Mouse (Mus musculus) hindbrain, embryonic 11.5 days (tissue): ENCODE data around the gene Rassf8. TPM values are rescaled to one million over a fixed set of nuclear protein-coding genes. Genes with fewer than 3 reads are reported as not detected.

Experiments
- ATAC-seq: fragments of 200-750 bp; cut with Nextera tagmentation; 2 replicates; pipeline ENCODE4 v1.8.0; 2017; ENCODE audit warnings: mild to moderate bottlenecking, moderate TSS enrichment, moderate library complexity; ENCODE audit not compliant: low FRiP score
- DNase-seq: peaks from one replicate; pipeline ENCODE4 v3.0.0-alpha.2; 2015; ENCODE audit warnings: low spot score
- H3K27ac ChIP-seq: fragments of 300-500 bp; sonication (generic); 2 replicates; pipeline ENCODE4 v1.5.1; 2014; ENCODE audit warnings: mild to moderate bottlenecking, low read depth, low read length
- H3K27me3 ChIP-seq: fragments of 300-500 bp; sonication (generic); 2 replicates; pipeline ENCODE4 v1.6.1; 2014; ENCODE audit warnings: mild to moderate bottlenecking, low read length, moderate library complexity, mixed read lengths; ENCODE audit not compliant: control insufficient read depth, insufficient read depth
- H3K36me3 ChIP-seq: fragments of 300-500 bp; sonication (generic); 2 replicates; pipeline ENCODE4 v1.6.1; 2014; ENCODE audit warnings: mild to moderate bottlenecking, low read length, moderate library complexity, mixed read lengths; ENCODE audit not compliant: control insufficient read depth, insufficient read depth
- H3K4me1 ChIP-seq: fragments of 300-500 bp; sonication (generic); replicated peaks from 2 replicates; pipeline ENCODE4 v1.6.1; 2014; ENCODE audit warnings: low read length, mixed read lengths; ENCODE audit not compliant: control insufficient read depth, insufficient read depth
- H3K4me2 ChIP-seq: fragments of 300-500 bp; sonication (generic); replicated peaks from 2 replicates; pipeline ENCODE4 v1.6.1; 2014; ENCODE audit warnings: mild to moderate bottlenecking, low read depth, low read length
- H3K4me3 ChIP-seq: fragments of 300-500 bp; sonication (generic); 2 replicates; pipeline ENCODE4 v1.5.1; 2014; ENCODE audit warnings: low read depth, low read length
- H3K9ac ChIP-seq: fragments of 300-500 bp; sonication (generic); 2 replicates; pipeline ENCODE4 v1.6.1; 2014; ENCODE audit warnings: low read depth, low read length
- H3K9me3 ChIP-seq: fragments of 300-500 bp; sonication (generic); 2 replicates; pipeline ENCODE4 v1.6.1; 2016; ENCODE audit warnings: low read length; ENCODE audit not compliant: control insufficient read depth
- WGBS: fragments of 180-500 bp; shearing (Covaris S2); extraction: QIAGEN DNeasy Blood & Tissue Kit; methylation state at CpG from one replicate; pipeline ENCODE4 v1.1.7; 2014; 5-methylcytosine and 5-hydroxymethylcytosine counted together
- polyA plus RNA-seq: library from polyadenylated mRNA; unstranded; fragments of >200 nt; fragmentation: Nextera tagmentation; extraction: Ambion mirVana; gene quantifications from 2 replicates; pipeline ENCODE4 v1.2.1, GENCODE M21; 2014

Rassf8 gene
- polyA plus RNA-seq, 1 experiment from 2014 or later = 7.0 TPM

GRCm38 (mm10) chr6:145766971-145767370, 20.4 kb downstream of the Rassf8 start:
- Histone ChIP-seq H3K4me3 (no peak overlapping the region), H3K27me3 (no peaks in the 10 kb centered on the region), H3K4me2 (no peak overlapping the region), H3K9me3 (no peaks in the 10 kb centered on the region), H3K27ac (no peak overlapping the region), H3K36me3 (no peaks in the 10 kb centered on the region), H3K4me1 (no peaks in the 10 kb centered on the region), H3K9ac (no peak overlapping the region)
- no peak for DNase-seq
- no peak for ATAC-seq
- 84% methylated on average over 6 of the region's 6 CpGs for WGBS

- no peaks in the 10 kb centered on the region for H3K27me3 ChIP-seq
- no peak for ATAC-seq
- H3K4me2 ChIP-seq = no peak overlapping the region
- no peak overlapping the region for H3K9ac ChIP-seq
- H3K36me3 ChIP-seq = no peaks in the 10 kb centered on the region
- DNase-seq = no peak
- H3K9me3 ChIP-seq = no peaks in the 10 kb centered on the region
- 76% methylated on average over 5 of the region's 5 CpGs for whole genome bisulfite sequencing
- H3K4me1 ChIP-seq = no peaks in the 10 kb centered on the region
- no peak overlapping the region for H3K4me3 ChIP-seq
- no peak overlapping the region for H3K27ac ChIP-seq
Measured at GRCm38 (mm10) chr6:145767637-145768036, 21.1 kb downstream of the Rassf8 start.

- Histone ChIP-seq H3K36me3 (no peaks in the 10 kb centered on the region), H3K4me2 (no peak overlapping the region), H3K4me1 (no peaks in the 10 kb centered on the region), H3K9me3 (no peaks in the 10 kb centered on the region), H3K27ac (no peak overlapping the region), H3K27me3 (no peaks in the 10 kb centered on the region), H3K9ac (no peak overlapping the region), H3K4me3 (no peak overlapping the region)
- no peak for ATAC-seq
- DNase-seq = no peak
- WGBS = 81% methylated on average over 10 of the region's 10 CpGs
Measured at GRCm38 (mm10) chr6:145768671-145769292, 22.2 kb downstream of the Rassf8 start.

GRCm38 (mm10) chr6:145769855-145770254, 23.3 kb downstream of the Rassf8 start:
- 56% methylated on average over 11 of the region's 11 CpGs for WGBS

GRCm38 (mm10) chr6:145770272-145771000, 23.9 kb downstream of the Rassf8 start:
- H3K4me2 ChIP-seq = no peak overlapping the region
- H3K4me3 ChIP-seq = no peak overlapping the region
- no peaks in the 10 kb centered on the region for H3K4me1 ChIP-seq
- WGBS = 44% methylated on average over 18 of the region's 18 CpGs
- ATAC-seq (no peak), DNase-seq (peak; percentile 11)
- no peaks in the 10 kb centered on the region for H3K36me3 ChIP-seq
- no peak overlapping the region for H3K27ac ChIP-seq
- no peaks in the 10 kb centered on the region for H3K9me3 ChIP-seq
- H3K9ac ChIP-seq = no peak overlapping the region
- H3K27me3 ChIP-seq = no peaks in the 10 kb centered on the region

More at GRCm38 (mm10) chr6:145769855-145770254, 23.3 kb downstream of the Rassf8 start:
- Histone ChIP-seq H3K27ac (no peak overlapping the region), H3K4me3 (no peak overlapping the region), H3K4me1 (no peaks in the 10 kb centered on the region), H3K36me3 (no peaks in the 10 kb centered on the region), H3K9ac (no peak overlapping the region), H3K27me3 (no peaks in the 10 kb centered on the region), H3K4me2 (no peak overlapping the region), H3K9me3 (no peaks in the 10 kb centered on the region)
- ATAC-seq (no peak), DNase-seq (no peak)

- Histone ChIP-seq H3K9ac (no peak overlapping the region), H3K4me3 (no peak overlapping the region), H3K36me3 (no peaks in the 10 kb centered on the region), H3K27me3 (no peaks in the 10 kb centered on the region), H3K9me3 (no peaks in the 10 kb centered on the region), H3K4me1 (no peaks in the 10 kb centered on the region), H3K27ac (no peak overlapping the region), H3K4me2 (no peak overlapping the region)
- no peak for DNase-seq
- 98% methylated on average over 2 of the region's 2 CpGs for WGBS
- ATAC-seq = no peak
Measured at GRCm38 (mm10) chr6:145774436-145774835, 27.9 kb downstream of the Rassf8 start.

GRCm38 (mm10) chr6:145776241-145776640, 29.7 kb downstream of the Rassf8 start:
- no peak overlapping the region for H3K27ac ChIP-seq
- H3K4me2 ChIP-seq = no peak overlapping the region
- WGBS = 77% methylated on average over 4 of the region's 4 CpGs
- no peaks in the 10 kb centered on the region for H3K4me1 ChIP-seq
- H3K4me3 ChIP-seq = no peak overlapping the region
- H3K9ac ChIP-seq = no peak overlapping the region
- no peaks in the 10 kb centered on the region for H3K27me3 ChIP-seq
- H3K9me3 ChIP-seq = no peaks in the 10 kb centered on the region
- DNase-seq = no peak
- ATAC-seq = no peak
- no peaks in the 10 kb centered on the region for H3K36me3 ChIP-seq

- ATAC-seq = no peak
- 26% methylated on average over 6 of the region's 6 CpGs for WGBS
Measured at GRCm38 (mm10) chr6:145779383-145779782, 32.8 kb downstream of the Rassf8 start.

More at GRCm38 (mm10) chr6:145779383-145779782, 32.8 kb downstream of the Rassf8 start:
- no peak overlapping the region for H3K4me3 ChIP-seq
- no peaks in the 10 kb centered on the region for H3K27me3 ChIP-seq
- H3K4me2 ChIP-seq = no peak overlapping the region
- no peaks in the 10 kb centered on the region for H3K4me1 ChIP-seq
- no peak overlapping the region for H3K9ac ChIP-seq
- no peaks in the 10 kb centered on the region for H3K9me3 ChIP-seq
- no peak for DNase-seq
- H3K27ac ChIP-seq = no peak overlapping the region
- H3K36me3 ChIP-seq = no peaks in the 10 kb centered on the region
